Mouse (Mus musculus) heart, adult 2 months (tissue): ENCODE results near the gene H1foo.

Source experiments
- CTCF ChIP-seq: fragments of 200-600 bp; IDR thresholded peaks from 2 replicates; pipeline ENCODE4 v1.8.1; 2022; ENCODE audit warnings: antibody characterized with exemption, mild to moderate bottlenecking, moderate library complexity
- EP300 ChIP-seq: fragments of 200-500 bp; IDR thresholded peaks from 2 replicates; pipeline ENCODE4 v1.6.1; 2011; ENCODE audit warnings: low read depth, low read length, control low read depth; ENCODE audit not compliant: insufficient read depth
- POLR2A ChIP-seq: fragments of 200-500 bp; IDR thresholded peaks from 2 replicates; pipeline ENCODE4 v1.6.1; 2011; ENCODE audit warnings: mild to moderate bottlenecking, low read depth, low read length, control low read depth; ENCODE audit not compliant: insufficient read depth

DNA sequence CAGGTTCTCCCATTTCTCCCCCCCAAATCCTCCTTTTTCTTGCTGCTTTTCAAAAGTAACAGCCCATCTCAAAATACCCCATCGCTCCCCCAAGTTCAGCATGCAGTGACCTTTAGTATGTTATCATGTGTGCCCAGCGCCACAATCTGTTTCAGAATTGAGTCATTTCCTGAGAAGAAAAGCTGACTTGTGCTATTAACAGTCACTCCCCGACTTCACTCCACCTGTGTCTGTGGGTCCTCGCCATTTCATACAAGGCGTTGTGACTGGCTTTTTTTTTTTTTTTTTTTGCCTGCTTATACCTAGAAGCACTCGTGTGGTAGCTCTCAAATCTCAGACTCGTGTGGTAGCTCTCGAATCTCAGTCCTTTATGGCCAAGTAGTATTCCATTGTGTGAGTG lies 895 bp downstream of the H1foo start:
- TF ChIP-seq EP300 (no peak), POLR2A (no peak), CTCF (no peak)
